10 mouse cellular contexts compared by ENCODE assay signal in the genomic region with DNA sequence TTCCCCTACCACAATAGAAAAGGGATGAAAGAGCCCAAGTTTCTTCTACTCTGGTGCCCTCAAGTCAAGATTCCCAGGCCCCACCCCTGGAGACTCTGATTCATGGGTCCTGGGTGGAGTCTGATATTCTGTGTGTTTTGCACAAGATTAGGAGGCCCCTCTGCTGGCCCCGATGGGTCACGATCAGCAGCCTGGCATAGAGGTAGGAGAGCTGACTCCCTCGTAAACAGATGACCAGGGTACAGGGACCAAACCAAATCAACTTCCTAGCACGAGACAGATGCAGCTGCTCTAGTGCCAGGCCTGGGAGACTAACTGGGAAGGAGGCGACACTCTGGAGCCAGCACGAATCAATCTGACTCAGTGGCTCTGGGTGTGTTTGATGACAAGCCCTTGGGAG. TPM values are rescaled to one million over a fixed set of nuclear protein-coding genes. Genes with fewer than 3 reads are reported as not detected.
DNase-seq lines count a peak whose midpoint lies in the region; ATAC-seq and TF ChIP-seq lines count a peak whose summit lies in the region.
"Had no signal": no experiment of that assay in that cellular context is flagged by ENCODE, and none has a peak within 500 bp of the region (broad histone marks: within the 10 kb centered on the region; RNA-seq: fewer than 3 reads in every experiment).

No protein-coding gene starts in this region.

- no peaks in the 10 kb centered on the region for H3K36me3 ChIP-seq in heart, embryonic 16.5 days (ENCODE audit: control insufficient read depth, insufficient read depth)
- H3K36me3 ChIP-seq in neural tube, embryonic 13.5 days: no peaks in the 10 kb centered on the region
- no peaks in the 10 kb centered on the region for H3K36me3 ChIP-seq in intestine, embryonic 16.5 days (ENCODE audit: control insufficient read depth, insufficient read depth, low read length)
- no peaks in the 10 kb centered on the region for H3K36me3 ChIP-seq in stomach, postnatal 0 days (ENCODE audit: control insufficient read depth, insufficient read depth, low read length)
- H3K36me3 ChIP-seq: G1E; midbrain, embryonic 12.5 days had no signal

- no peak for DNase-seq in heart, postnatal 36 days
- no peak for DNase-seq in neural tube, embryonic 10.5 days (ENCODE audit: extremely low spot score, low spot score)
- peak; percentile 63 for DNase-seq in stomach, postnatal 0 days (ENCODE audit: low spot score)
- DNase-seq in frontal cortex, adult 2 months (ENCODE audit: extremely low spot score in 1 of 2, low spot score in 1 of 2): no peak
- no peak for DNase-seq in gastrocnemius, adult 18-20 months (ENCODE audit: low spot score)

- peak overlapping the region; percentile 86 for H3K27ac ChIP-seq in heart, embryonic 16.5 days (ENCODE audit: low read length)
- peak overlapping the region; percentile 28 for H3K27ac ChIP-seq in neural tube, embryonic 13.5 days (replicated peaks)
- peak overlapping the region; percentile 85 for H3K27ac ChIP-seq in intestine, embryonic 16.5 days (ENCODE audit: low read length)
- peak overlapping the region; percentile 86 for H3K27ac ChIP-seq in stomach, postnatal 0 days (replicated peaks)
- H3K27ac ChIP-seq: midbrain, embryonic 12.5 days had no signal

- H3K9me3 ChIP-seq in heart, embryonic 16.5 days (replicated peaks; ENCODE audit: control insufficient read depth, low read length): no peaks in the 10 kb centered on the region
- no peaks in the 10 kb centered on the region for H3K9me3 ChIP-seq in neural tube, embryonic 13.5 days
- no peaks in the 10 kb centered on the region for H3K9me3 ChIP-seq in intestine, embryonic 16.5 days (ENCODE audit: control insufficient read depth, low read length)
- H3K9me3 ChIP-seq in stomach, postnatal 0 days (ENCODE audit: control insufficient read depth, low read length): no peaks in the 10 kb centered on the region
- H3K9me3 ChIP-seq: G1E; midbrain, embryonic 12.5 days had no signal

- TF ChIP-seq CTCF in stomach, postnatal 0 days (IDR thresholded peaks at IDR 0.05; ENCODE audit: low read depth): 0 out of 2 replicates have a peak, but pooled peaks have one; percentile 7

- H3K4me1 ChIP-seq in heart, embryonic 16.5 days (ENCODE audit: control insufficient read depth, insufficient read depth, low read length): peaks cover 93% of the 10 kb centered on the region
- H3K4me1 ChIP-seq in neural tube, embryonic 13.5 days (replicated peaks): peaks cover 78% of the 10 kb centered on the region
- H3K4me1 ChIP-seq in intestine, embryonic 16.5 days (ENCODE audit: control insufficient read depth, insufficient read depth, low read length): peaks cover 89% of the 10 kb centered on the region
- peaks cover 35% of the 10 kb centered on the region for H3K4me1 ChIP-seq in stomach, postnatal 0 days (replicated peaks; ENCODE audit: control insufficient read depth, insufficient read depth)

- TF ChIP-seq EP300 in stomach, postnatal 0 days (optimal IDR thresholded peaks at IDR 0.05): no peak

- 57% methylated on average over 6 of the region's 6 CpGs for whole genome bisulfite sequencing in heart, embryonic 16.5 days
- WGBS in neural tube, embryonic 13.5 days: 73% methylated on average over 6 of the region's 6 CpGs
- 56% methylated on average over 6 of the region's 6 CpGs for WGBS in intestine, embryonic 16.5 days
- 34% methylated on average over 6 of the region's 6 CpGs for WGBS in stomach, postnatal 0 days

- no peak overlapping the region for H3K4me3 ChIP-seq in heart, embryonic 16.5 days (ENCODE audit: low read length)
- no peak overlapping the region for H3K4me3 ChIP-seq in neural tube, embryonic 13.5 days
- no peak overlapping the region for H3K4me3 ChIP-seq in intestine, embryonic 16.5 days (ENCODE audit: low read length)
- H3K4me3 ChIP-seq in stomach, postnatal 0 days (ENCODE audit: low read depth, low read length): no peak overlapping the region
- H3K4me3 ChIP-seq: midbrain, embryonic 12.5 days had no signal

- intact Hi-C loops in heart, postnatal 36 days (cut with DNase I): no loop called here

- peak overlapping the region; percentile 37 for H3K9ac ChIP-seq in heart, embryonic 16.5 days (ENCODE audit: low read length)
- no peak overlapping the region for H3K9ac ChIP-seq in neural tube, embryonic 13.5 days
- 0 out of 2 replicates have a peak overlapping the region, but pooled peaks have one; percentile 36 for H3K9ac ChIP-seq in intestine, embryonic 16.5 days (ENCODE audit: low read depth, low read length)
- H3K9ac ChIP-seq in stomach, postnatal 0 days (ENCODE audit: low read length): no peak overlapping the region
- H3K9ac ChIP-seq: midbrain, embryonic 12.5 days had no signal

- H3K4me2 ChIP-seq in heart, embryonic 16.5 days (ENCODE audit: low read depth, low read length): no peak overlapping the region
- H3K4me2 ChIP-seq in neural tube, embryonic 13.5 days: no peak overlapping the region
- H3K4me2 ChIP-seq in intestine, embryonic 16.5 days (ENCODE audit: low read depth, low read length): no peak overlapping the region
- H3K4me2 ChIP-seq in stomach, postnatal 0 days (replicated peaks; ENCODE audit: low read depth): no peak overlapping the region
- H3K4me2 ChIP-seq: midbrain, embryonic 12.5 days had no signal

- H3K27me3 ChIP-seq in heart, embryonic 16.5 days (ENCODE audit: control insufficient read depth, insufficient read depth, low read length): no peaks in the 10 kb centered on the region
- no peaks in the 10 kb centered on the region for H3K27me3 ChIP-seq in neural tube, embryonic 13.5 days
- no peaks in the 10 kb centered on the region for H3K27me3 ChIP-seq in intestine, embryonic 16.5 days (replicated peaks; ENCODE audit: control insufficient read depth, insufficient read depth, low read length)
- H3K27me3 ChIP-seq in stomach, postnatal 0 days (ENCODE audit: control insufficient read depth, insufficient read depth, low read length): no peaks in the 10 kb centered on the region
- H3K27me3 ChIP-seq: midbrain, embryonic 12.5 days had no signal

- no peak for ATAC-seq in heart, embryonic 16.5 days (replicated peaks; ENCODE audit: extremely low read depth, insufficient read depth, low FRiP score)
- ATAC-seq in neural tube, embryonic 13.5 days (ENCODE audit: low read depth): no peak
- ATAC-seq in intestine, embryonic 16.5 days: peak; percentile 17; the same call in 1 of the 2 replicates
- peak; percentile 67 for ATAC-seq in stomach, postnatal 0 days (ENCODE audit: low FRiP score, low TSS enrichment)

RNA-seq across cellular contexts. Expression of a gene that starts 51.0 kb away (rescaled TPM):
- polyA plus RNA-seq in heart, embryonic 16.5 days (2015; fragmentation: Nextera tagmentation; extraction: Ambion mirVana): 12.8 and 13.7 TPM in 2 replicates
- total RNA-seq in heart, postnatal 36 days (2021): 10 to 100 TPM; 11.4 to 16.3 TPM
- polyA plus RNA-seq in neural tube, embryonic 13.5 days (2015; fragmentation: Nextera tagmentation; extraction: Ambion mirVana): 3.8 and 4.1 TPM in 2 replicates
- polyA plus RNA-seq in intestine, embryonic 16.5 days (2015; fragmentation: Nextera tagmentation; extraction: Ambion mirVana): 3.9 and 8.1 TPM in 2 replicates
- polyA plus RNA-seq in stomach, postnatal 0 days (2015; fragmentation: Nextera tagmentation; extraction: Ambion mirVana): 6.0 and 7.3 TPM in 2 replicates
- polyA plus RNA-seq in frontal cortex, adult 2 months (2012; rRNA removed): 3.1 TPM in 2 replicates
- total RNA-seq in gastrocnemius, adult 18-20 months (2021): 1 to 10 TPM; 5.1 TPM

Comparison
In these comparisons a context has a peak if more than half of its experiments do, and no peak if none do; other contexts are left out.
1. ATAC-seq: peak in intestine, embryonic 16.5 days (single experiment) and stomach, postnatal 0 days (single experiment); none in heart, embryonic 16.5 days (single experiment) and neural tube, embryonic 13.5 days (single experiment).
2. H3K27ac ChIP-seq: peak in every context shown above with its lines; median percentile 86 in heart, embryonic 16.5 days; 86 in stomach, postnatal 0 days; 85 in intestine, embryonic 16.5 days; 28 in neural tube, embryonic 13.5 days.
3. H3K9ac ChIP-seq: peak in heart, embryonic 16.5 days (single experiment) and intestine, embryonic 16.5 days (single experiment); none in neural tube, embryonic 13.5 days (single experiment) and stomach, postnatal 0 days (single experiment).